Mouse (Mus musculus): ENCODE measurements at regions not wholly inside any gene's neighbourhood (a gene's known extent, or its start where the extent isn't known, plus 50 kb on each side); places are given as distances from the start of the nearest gene placed in this dataset.
"Not testable (repeated sequence)": the region's sequence is repeated elsewhere in the genome, so short reads cannot be mapped to it uniquely, and the experiment has no call there.

DNA sequence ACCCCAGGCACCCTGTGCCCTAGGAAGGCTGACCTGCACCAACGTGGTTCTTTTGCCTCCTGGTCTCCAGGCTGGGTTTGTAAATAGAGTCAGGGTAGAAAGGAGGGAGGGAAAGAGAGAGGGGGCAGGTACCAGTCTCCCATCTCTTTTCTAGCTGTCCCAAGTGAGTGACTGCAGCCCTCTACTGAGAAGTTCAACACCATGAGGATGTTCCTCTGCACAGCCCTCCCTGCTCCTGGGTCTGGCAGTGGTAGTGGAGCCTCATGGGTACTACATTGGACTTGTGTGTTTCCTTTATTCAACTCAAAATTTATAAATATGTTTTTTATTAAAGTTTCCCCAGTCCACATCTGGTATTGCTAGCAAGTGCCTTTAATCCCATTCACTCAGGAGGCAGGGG lies 1002.6 kb downstream of the 4930447A16Rik start:
- Histone ChIP-seq H3K27ac (ENCODE audit: control insufficient read depth, insufficient read depth, low read length) (no peak overlapping the region), H3K4me3 (ENCODE audit: control insufficient read depth, insufficient read depth, low read length) (no peak overlapping the region), H3K36me3 (ENCODE audit: control insufficient read depth, insufficient read depth, low read length) (no peaks in the 10 kb centered on the region), H3K4me1 (replicated peaks; ENCODE audit: control insufficient read depth, insufficient read depth, low read length) (no peaks in the 10 kb centered on the region), H3K27me3 (ENCODE audit: control insufficient read depth, insufficient read depth, low read length) (no peaks in the 10 kb centered on the region)
- DNase-seq, result no peak
- TF ChIP-seq POLR2A (IDR thresholded peaks at IDR 0.05; ENCODE audit: control insufficient read depth, extremely low read depth, insufficient read depth, low read length, poor library complexity), result no peak
- TF ChIP-seq CTCF (IDR thresholded peaks at IDR 0.05; ENCODE audit: borderline replicate concordance, control insufficient read depth, extremely low read depth, insufficient read depth, low read length, poor library complexity), result no peak
- WGBS, result 63% methylated on average over 1 of the region's 1 CpGs

DNA sequence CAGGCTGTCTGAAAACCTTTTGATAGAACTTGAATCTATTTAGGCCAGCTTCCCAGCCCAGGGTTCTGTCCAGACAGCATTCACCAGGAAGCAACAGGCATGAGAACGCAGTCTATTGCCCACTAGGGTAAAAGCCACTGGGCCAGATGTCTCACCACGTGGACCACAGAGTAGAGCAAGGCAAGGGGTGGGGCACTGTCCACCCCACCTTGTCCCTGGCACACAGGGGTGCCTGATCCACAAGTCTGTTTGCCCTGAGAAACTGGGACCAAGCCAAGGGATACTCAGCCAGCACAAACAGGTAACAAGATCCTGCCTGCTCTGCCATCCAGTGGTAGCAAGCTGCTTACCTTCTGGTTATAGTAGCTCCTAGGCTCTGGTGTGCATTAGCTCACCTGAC lies 1006.3 kb downstream of the 4930447A16Rik start:
- no peak for DNase-seq
- TF ChIP-seq POLR2A (IDR thresholded peaks at IDR 0.05; ENCODE audit: control insufficient read depth, extremely low read depth, insufficient read depth, low read length, poor library complexity), result no peak
- H3K27ac ChIP-seq (ENCODE audit: control insufficient read depth, insufficient read depth, low read length), result no peak overlapping the region
- H3K4me3 ChIP-seq (ENCODE audit: control insufficient read depth, insufficient read depth, low read length), result no peak overlapping the region
- no peaks in the 10 kb centered on the region for H3K27me3 ChIP-seq (ENCODE audit: control insufficient read depth, insufficient read depth, low read length)
- 22% methylated on average over 2 of the region's 2 CpGs for WGBS
- H3K36me3 ChIP-seq (ENCODE audit: control insufficient read depth, insufficient read depth, low read length), result no peaks in the 10 kb centered on the region
- no peaks in the 10 kb centered on the region for H3K4me1 ChIP-seq (replicated peaks; ENCODE audit: control insufficient read depth, insufficient read depth, low read length)

DNA sequence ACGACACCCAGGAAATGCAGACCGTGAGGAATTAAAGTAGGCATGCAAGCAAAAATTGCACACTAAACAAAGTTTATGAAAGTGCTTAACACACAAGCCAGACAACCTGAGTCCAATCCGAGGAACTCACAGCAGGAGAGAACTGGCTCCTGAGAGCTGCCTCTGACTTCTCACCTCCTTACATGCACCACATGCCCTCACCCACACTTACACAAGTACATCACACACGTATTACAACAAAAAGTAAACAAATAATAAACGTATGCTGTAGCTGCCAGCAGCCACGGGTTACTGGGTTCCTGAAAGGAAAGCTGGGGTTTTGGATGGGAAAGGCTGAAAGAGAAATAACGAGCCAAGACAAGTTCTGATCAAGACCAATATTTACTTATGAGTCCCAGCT lies 1008.0 kb downstream of the 4930447A16Rik start:
- WGBS, result 92% methylated on average over 7 of the region's 7 CpGs
- TF ChIP-seq POLR2A (IDR thresholded peaks at IDR 0.05; ENCODE audit: control insufficient read depth, extremely low read depth, insufficient read depth, low read length, poor library complexity) (no peak), CTCF (IDR thresholded peaks at IDR 0.05; ENCODE audit: borderline replicate concordance, control insufficient read depth, extremely low read depth, insufficient read depth, low read length, poor library complexity) (no peak)
- no peak for DNase-seq
- Histone ChIP-seq H3K4me1 (replicated peaks; ENCODE audit: control insufficient read depth, insufficient read depth, low read length) (no peaks in the 10 kb centered on the region), H3K27ac (ENCODE audit: control insufficient read depth, insufficient read depth, low read length) (no peak overlapping the region), H3K27me3 (ENCODE audit: control insufficient read depth, insufficient read depth, low read length) (no peaks in the 10 kb centered on the region), H3K36me3 (ENCODE audit: control insufficient read depth, insufficient read depth, low read length) (no peaks in the 10 kb centered on the region), H3K4me3 (ENCODE audit: control insufficient read depth, insufficient read depth, low read length) (no peak overlapping the region)

DNA sequence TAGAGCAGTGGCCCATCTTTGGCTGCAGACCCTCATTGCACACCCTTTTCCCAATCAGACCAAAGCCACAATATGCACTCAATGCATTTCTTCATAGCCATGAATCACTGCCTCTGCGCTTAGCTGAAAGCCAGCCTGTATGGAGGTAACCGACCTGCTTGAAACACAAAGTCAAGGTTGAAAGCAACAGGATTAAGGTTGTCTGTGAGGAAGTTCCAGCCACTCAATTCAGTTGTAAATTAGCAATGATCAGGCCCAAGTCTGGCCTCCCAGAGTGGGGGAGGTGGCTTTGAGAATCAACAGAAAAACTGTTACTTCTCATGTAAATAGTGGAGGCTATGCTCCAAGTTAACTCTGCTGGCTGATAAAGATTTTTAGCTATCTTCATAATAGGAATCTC lies 1008.9 kb downstream of the 4930447A16Rik start:
- H3K36me3 ChIP-seq (ENCODE audit: control insufficient read depth, insufficient read depth, low read length); DNase-seq; H3K4me1 ChIP-seq (replicated peaks; ENCODE audit: control insufficient read depth, insufficient read depth, low read length); H3K27me3 ChIP-seq (ENCODE audit: control insufficient read depth, insufficient read depth, low read length); H3K4me3 ChIP-seq (ENCODE audit: control insufficient read depth, insufficient read depth, low read length); H3K27ac ChIP-seq (ENCODE audit: control insufficient read depth, insufficient read depth, low read length): not testable (repeated sequence)
- WGBS, result 99% methylated on average over 2 of the region's 2 CpGs

Measured in thymus, adult 2 months (tissue).